Mouse (Mus musculus): Measurements from ENCODE around the gene Il10rb. TPM values are rescaled to one million over a fixed set of nuclear protein-coding genes. Genes with fewer than 3 reads are reported as not detected.
A peak's percentile ranks its signal among the peaks of the same experiment; 100 is the strongest.
"Not testable (repeated sequence)": the region's sequence is repeated elsewhere in the genome, so short reads cannot be mapped to it uniquely, and the experiment has no call there.

The Il10rb gene
- polyA plus RNA-seq, 1 experiment from 2014 or later, result 29.8 TPM

DNA sequence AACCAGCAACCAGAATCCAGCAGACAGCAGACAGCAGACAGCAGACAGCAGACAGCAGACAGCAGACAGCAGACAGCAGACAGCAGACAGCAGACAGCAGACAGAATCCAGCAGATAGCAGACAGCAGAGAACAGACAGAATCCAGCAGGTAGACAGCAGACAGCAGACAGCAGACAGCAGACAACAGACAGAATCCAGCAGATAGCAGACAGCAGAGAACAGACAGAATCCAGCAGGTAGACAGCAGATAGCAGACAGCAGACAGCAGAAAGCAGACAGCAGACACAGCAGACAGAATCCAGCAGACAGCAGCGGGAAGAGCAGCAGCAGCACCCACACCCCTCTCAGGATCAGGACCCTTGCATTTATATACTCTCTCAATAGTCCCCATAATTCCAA lies 32.6 kb downstream of the Il10rb start:
- ATAC-seq (replicated peaks; ENCODE audit: low FRiP score); H3K9ac ChIP-seq (ENCODE audit: low read depth, low read length); H3K4me2 ChIP-seq; H3K36me3 ChIP-seq (ENCODE audit: control insufficient read depth, insufficient read depth, low read length); DNase-seq (ENCODE audit: low spot score); H3K27me3 ChIP-seq (replicated peaks; ENCODE audit: control insufficient read depth, insufficient read depth, low read length); H3K9me3 ChIP-seq (ENCODE audit: control insufficient read depth, low read length); H3K4me3 ChIP-seq (ENCODE audit: low read depth, low read length): not testable (repeated sequence)
- Histone ChIP-seq H3K4me1 (replicated peaks; ENCODE audit: control insufficient read depth, insufficient read depth, low read length) (peaks cover 35% of the 10 kb centered on the region), H3K27ac (ENCODE audit: low read depth, low read length) (peak overlapping the region; percentile 71)
- WGBS, result 69% methylated on average over 1 of the region's 1 CpGs

GRCm38 (mm10) chr16:91441366-91441765 lies 35.4 kb downstream of the Il10rb start:
- Histone ChIP-seq H3K4me2 (peak overlapping the region; percentile 60), H3K27ac (ENCODE audit: low read depth, low read length) (peak overlapping the region; percentile 98), H3K36me3 (ENCODE audit: control insufficient read depth, insufficient read depth, low read length) (no peaks in the 10 kb centered on the region), H3K4me1 (replicated peaks; ENCODE audit: control insufficient read depth, insufficient read depth, low read length) (peaks cover 29% of the 10 kb centered on the region), H3K9ac (ENCODE audit: low read depth, low read length) (peak overlapping the region; percentile 49; the same call in 1 of the 2 replicates), H3K4me3 (ENCODE audit: low read depth, low read length) (no peak overlapping the region), H3K27me3 (replicated peaks; ENCODE audit: control insufficient read depth, insufficient read depth, low read length) (no peaks in the 10 kb centered on the region), H3K9me3 (ENCODE audit: control insufficient read depth, low read length) (no peaks in the 10 kb centered on the region)
- 28% methylated on average over 7 of the region's 7 CpGs for WGBS
- DNase-seq (ENCODE audit: low spot score) (peak; percentile 53), ATAC-seq (replicated peaks; ENCODE audit: low FRiP score) (peak; percentile 89)

DNA sequence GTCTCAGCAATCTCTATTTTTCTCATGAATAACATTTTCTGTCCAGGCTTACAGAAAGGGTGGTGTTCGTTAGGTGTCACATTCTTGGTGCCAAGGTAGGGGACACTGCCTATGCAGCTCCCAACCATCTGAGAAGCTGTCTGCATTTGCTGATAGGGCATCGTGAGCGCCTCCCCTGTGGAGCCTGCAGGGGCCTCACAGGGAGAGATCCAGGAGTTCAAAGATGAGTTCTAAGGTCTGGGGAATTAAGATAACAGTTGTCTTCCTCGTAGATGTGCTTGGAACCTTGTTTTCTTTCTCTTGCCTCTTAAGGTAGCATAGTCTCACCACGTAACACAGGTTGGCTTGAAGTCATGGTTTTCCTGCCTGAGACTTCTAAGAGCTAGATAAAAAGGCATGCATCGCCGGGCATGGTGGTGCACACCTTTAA lies 35.9 kb downstream of the Il10rb start:
- no peaks in the 10 kb centered on the region for H3K27me3 ChIP-seq (replicated peaks; ENCODE audit: control insufficient read depth, insufficient read depth, low read length)
- no peak overlapping the region for H3K4me3 ChIP-seq (ENCODE audit: low read depth, low read length)
- WGBS, result 33% methylated on average over 7 of the region's 7 CpGs
- DNase-seq (ENCODE audit: low spot score), result peak; percentile 62
- H3K4me2 ChIP-seq, result peak overlapping the region; percentile 60
- no peaks in the 10 kb centered on the region for H3K36me3 ChIP-seq (ENCODE audit: control insufficient read depth, insufficient read depth, low read length)
- ATAC-seq (replicated peaks; ENCODE audit: low FRiP score), result peak; percentile 99
- peak overlapping the region; percentile 98 for H3K27ac ChIP-seq (ENCODE audit: low read depth, low read length)
- H3K9me3 ChIP-seq (ENCODE audit: control insufficient read depth, low read length), result no peaks in the 10 kb centered on the region
- peak overlapping the region; percentile 49; the same call in 1 of the 2 replicates for H3K9ac ChIP-seq (ENCODE audit: low read depth, low read length)
- peaks cover 32% of the 10 kb centered on the region for H3K4me1 ChIP-seq (replicated peaks; ENCODE audit: control insufficient read depth, insufficient read depth, low read length)

DNA sequence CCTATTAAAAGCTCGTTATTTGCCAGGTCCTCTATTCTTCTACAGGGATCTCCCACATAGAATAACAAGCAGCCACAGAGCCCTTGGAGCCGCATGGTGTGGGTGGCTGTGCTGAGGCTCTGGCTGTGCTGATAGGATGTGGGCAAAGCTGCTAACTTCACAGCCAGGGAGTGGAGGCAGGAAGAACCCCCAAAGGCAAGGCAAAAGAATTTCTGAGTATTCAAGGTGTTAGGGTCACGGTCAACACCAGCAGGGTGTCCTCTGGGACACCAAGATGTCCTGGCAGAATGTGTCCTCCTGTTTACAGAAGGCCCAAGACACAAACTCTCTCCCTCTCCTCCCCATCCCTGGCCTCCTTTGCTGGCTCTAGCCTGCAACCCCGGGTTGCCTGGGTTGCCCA lies 36.5 kb downstream of the Il10rb start:
- H3K4me1 ChIP-seq (replicated peaks; ENCODE audit: control insufficient read depth, insufficient read depth, low read length), result peaks cover 38% of the 10 kb centered on the region
- H3K27ac ChIP-seq (ENCODE audit: low read depth, low read length), result peak overlapping the region; percentile 98
- no peaks in the 10 kb centered on the region for H3K27me3 ChIP-seq (replicated peaks; ENCODE audit: control insufficient read depth, insufficient read depth, low read length)
- H3K4me2 ChIP-seq, result peak overlapping the region; percentile 35
- H3K9me3 ChIP-seq (ENCODE audit: control insufficient read depth, low read length), result no peaks in the 10 kb centered on the region
- H3K9ac ChIP-seq (ENCODE audit: low read depth, low read length), result peak overlapping the region; percentile 58
- no peaks in the 10 kb centered on the region for H3K36me3 ChIP-seq (ENCODE audit: control insufficient read depth, insufficient read depth, low read length)
- DNase-seq (ENCODE audit: low spot score) (no peak), ATAC-seq (replicated peaks; ENCODE audit: low FRiP score) (peak; percentile 70)
- no peak overlapping the region for H3K4me3 ChIP-seq (ENCODE audit: low read depth, low read length)
- WGBS, result 50% methylated on average over 4 of the region's 4 CpGs

- WGBS, result 73% methylated on average over 8 of the region's 8 CpGs
- Histone ChIP-seq H3K36me3 (ENCODE audit: control insufficient read depth, insufficient read depth, low read length) (no peaks in the 10 kb centered on the region), H3K4me3 (ENCODE audit: low read depth, low read length) (no peak overlapping the region), H3K9ac (ENCODE audit: low read depth, low read length) (peak overlapping the region; percentile 58), H3K9me3 (ENCODE audit: control insufficient read depth, low read length) (no peaks in the 10 kb centered on the region), H3K27me3 (replicated peaks; ENCODE audit: control insufficient read depth, insufficient read depth, low read length) (no peaks in the 10 kb centered on the region), H3K4me2 (no peak overlapping the region), H3K4me1 (replicated peaks; ENCODE audit: control insufficient read depth, insufficient read depth, low read length) (peaks cover 44% of the 10 kb centered on the region), H3K27ac (ENCODE audit: low read depth, low read length) (peak overlapping the region; percentile 98)
- DNase-seq (ENCODE audit: low spot score) (no peak), ATAC-seq (replicated peaks; ENCODE audit: low FRiP score) (no peak)
These were observed 37.2 kb downstream of the Il10rb start for GRCm38 (mm10) chr16:91443211-91443611.

- Histone ChIP-seq H3K4me3 (ENCODE audit: low read depth, low read length) (no peak overlapping the region), H3K9ac (ENCODE audit: low read depth, low read length) (no peak overlapping the region), H3K27ac (ENCODE audit: low read depth, low read length) (no peak overlapping the region), H3K4me2 (no peak overlapping the region), H3K36me3 (ENCODE audit: control insufficient read depth, insufficient read depth, low read length) (no peaks in the 10 kb centered on the region), H3K9me3 (ENCODE audit: control insufficient read depth, low read length) (no peaks in the 10 kb centered on the region), H3K4me1 (replicated peaks; ENCODE audit: control insufficient read depth, insufficient read depth, low read length) (peaks cover 53% of the 10 kb centered on the region), H3K27me3 (replicated peaks; ENCODE audit: control insufficient read depth, insufficient read depth, low read length) (no peaks in the 10 kb centered on the region)
- ATAC-seq (replicated peaks; ENCODE audit: low FRiP score), result no peak
- 82% methylated on average over 4 of the region's 4 CpGs for WGBS
- no peak for DNase-seq (ENCODE audit: low spot score)
These were observed 38.9 kb downstream of the Il10rb start for GRCm38 (mm10) chr16:91444847-91445246.

GRCm38 (mm10) chr16:91445566-91445965 lies 39.6 kb downstream of the Il10rb start:
- no peak overlapping the region for H3K4me2 ChIP-seq

GRCm38 (mm10) chr16:91446778-91447511 lies 41.0 kb downstream of the Il10rb start:
- peaks cover 47% of the 10 kb centered on the region for H3K4me1 ChIP-seq (replicated peaks; ENCODE audit: control insufficient read depth, insufficient read depth, low read length)
- DNase-seq (ENCODE audit: low spot score), result no peak
- peak overlapping the region; percentile 79 for H3K27ac ChIP-seq (ENCODE audit: low read depth, low read length)
- H3K4me2 ChIP-seq, result 0 out of 2 replicates have a peak overlapping the region, but pooled peaks have one; percentile 41
- H3K36me3 ChIP-seq (ENCODE audit: control insufficient read depth, insufficient read depth, low read length), result no peaks in the 10 kb centered on the region
- ATAC-seq (replicated peaks; ENCODE audit: low FRiP score), result 0 out of 2 replicates have a peak, but pooled peaks have one; percentile 3
- H3K9ac ChIP-seq (ENCODE audit: low read depth, low read length), result peak overlapping the region; percentile 56; the same call in 1 of the 2 replicates
- H3K27me3 ChIP-seq (replicated peaks; ENCODE audit: control insufficient read depth, insufficient read depth, low read length), result no peaks in the 10 kb centered on the region
- 62% methylated on average over 8 of the region's 8 CpGs for WGBS
- no peak overlapping the region for H3K4me3 ChIP-seq (ENCODE audit: low read depth, low read length)
- no peaks in the 10 kb centered on the region for H3K9me3 ChIP-seq (ENCODE audit: control insufficient read depth, low read length)

More at GRCm38 (mm10) chr16:91445566-91445965, 39.6 kb downstream of the Il10rb start:
- no peak for DNase-seq (ENCODE audit: low spot score)
- H3K9me3 ChIP-seq (ENCODE audit: control insufficient read depth, low read length), result no peaks in the 10 kb centered on the region
- H3K27me3 ChIP-seq (replicated peaks; ENCODE audit: control insufficient read depth, insufficient read depth, low read length), result no peaks in the 10 kb centered on the region
- no peak overlapping the region for H3K4me3 ChIP-seq (ENCODE audit: low read depth, low read length)
- peaks cover 57% of the 10 kb centered on the region for H3K4me1 ChIP-seq (replicated peaks; ENCODE audit: control insufficient read depth, insufficient read depth, low read length)
- WGBS, result 71% methylated on average over 5 of the region's 5 CpGs
- no peak for ATAC-seq (replicated peaks; ENCODE audit: low FRiP score)
- no peak overlapping the region for H3K27ac ChIP-seq (ENCODE audit: low read depth, low read length)
- H3K36me3 ChIP-seq (ENCODE audit: control insufficient read depth, insufficient read depth, low read length), result no peaks in the 10 kb centered on the region
- H3K9ac ChIP-seq (ENCODE audit: low read depth, low read length), result no peak overlapping the region

GRCm38 (mm10) chr16:91447512-91447900 lies 41.5 kb downstream of the Il10rb start:
- Histone ChIP-seq H3K4me3 (ENCODE audit: low read depth, low read length) (no peak overlapping the region), H3K4me1 (replicated peaks; ENCODE audit: control insufficient read depth, insufficient read depth, low read length) (peaks cover 45% of the 10 kb centered on the region), H3K9ac (ENCODE audit: low read depth, low read length) (peak overlapping the region; percentile 56), H3K36me3 (ENCODE audit: control insufficient read depth, insufficient read depth, low read length) (no peaks in the 10 kb centered on the region), H3K27me3 (replicated peaks; ENCODE audit: control insufficient read depth, insufficient read depth, low read length) (no peaks in the 10 kb centered on the region), H3K4me2 (peak overlapping the region; percentile 41), H3K9me3 (ENCODE audit: control insufficient read depth, low read length) (no peaks in the 10 kb centered on the region), H3K27ac (ENCODE audit: low read depth, low read length) (peak overlapping the region; percentile 79)
- WGBS, result 91% methylated on average over 6 of the region's 6 CpGs
- ATAC-seq (replicated peaks; ENCODE audit: low FRiP score) (0 out of 2 replicates have a peak, but pooled peaks have one; percentile 2), DNase-seq (ENCODE audit: low spot score) (no peak)

All from liver, embryonic 11.5 days (tissue).